Mouse (Mus musculus) lung, adult 2 months (tissue): ENCODE results near the gene Impg1. TPM values are rescaled to one million over a fixed set of nuclear protein-coding genes. Genes with fewer than 3 reads are reported as not detected.

Source experiments
- DNase-seq: peaks from one replicate; pipeline ENCODE4 v3.0.0; 2022
- H3K4me1 ChIP-seq: fragments of 200-500 bp; 2 replicates; pipeline ENCODE4 v1.6.1; 2011; ENCODE audit warnings: low read length; ENCODE audit not compliant: control insufficient read depth, insufficient read depth
- H3K4me3 ChIP-seq: fragments of 200-500 bp; replicated peaks from 2 replicates; pipeline ENCODE3; 2011; ENCODE audit warnings: low read depth, mild to moderate bottlenecking, control low read depth, low read length; ENCODE audit errors: extremely low read depth
- CTCF ChIP-seq: fragments of 200-500 bp; IDR thresholded peaks from 2 replicates; pipeline ENCODE4 v1.5.1; 2011; ENCODE audit warnings: mild to moderate bottlenecking, low read length, control low read depth; ENCODE audit not compliant: insufficient read depth
- POLR2A ChIP-seq: fragments of 200-500 bp; IDR thresholded peaks from 2 replicates; pipeline ENCODE4 v1.6.1; 2011; ENCODE audit warnings: low read depth, mild to moderate bottlenecking, control low read depth, low read length, borderline replicate concordance; ENCODE audit errors: extremely low read depth
- WGBS: fragments of 180-500 bp; shearing (Covaris S2); methylation state at CpG from one replicate; pipeline ENCODE4 v1.1.7; 2018; 5-methylcytosine and 5-hydroxymethylcytosine counted together
- polyA plus RNA-seq: library from polyadenylated mRNA; depleted of rRNA; stranded (reverse); fragments of >200 nt; gene quantifications from 2 replicates; pipeline ENCODE4 v1.2.3, GENCODE M21; 2012; rRNA removed

The Impg1 gene
- polyA plus RNA-seq, result 0.03 TPM in 1 of 2 replicates, not detected in the other

DNA sequence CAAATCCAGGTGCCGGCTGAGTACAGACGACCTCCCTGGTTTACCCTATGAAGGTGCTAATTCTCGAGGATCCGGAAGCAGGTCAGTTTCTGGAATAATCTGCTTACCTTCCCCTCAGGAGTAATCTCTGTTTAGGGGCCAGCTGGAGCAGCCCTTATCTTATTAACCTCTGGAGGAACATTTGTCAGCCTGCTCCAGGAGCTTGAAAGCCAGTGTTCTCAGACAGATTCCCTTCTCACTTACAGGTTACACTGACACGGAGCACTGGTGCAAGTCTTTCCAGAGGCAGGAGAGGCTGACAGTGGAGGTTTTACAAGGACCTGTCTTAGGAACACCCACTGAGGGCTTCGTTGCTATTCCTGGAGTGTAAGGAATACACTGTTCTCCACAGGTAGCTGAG lies at the start of gene Impg1:
TSS of gene Impg1 (minus strand) at position 101 of the 400 bp plus-strand sequence.
- H3K4me3 ChIP-seq, result no peak within 1 kb of the TSS
- TF ChIP-seq CTCF (no peak), POLR2A (no peak)
- DNase-seq, result no peak
- H3K4me1 ChIP-seq, result no peaks in the 10 kb centered on the region
- WGBS, result 46% methylated on average over 6 of the region's 6 CpGs

DNA sequence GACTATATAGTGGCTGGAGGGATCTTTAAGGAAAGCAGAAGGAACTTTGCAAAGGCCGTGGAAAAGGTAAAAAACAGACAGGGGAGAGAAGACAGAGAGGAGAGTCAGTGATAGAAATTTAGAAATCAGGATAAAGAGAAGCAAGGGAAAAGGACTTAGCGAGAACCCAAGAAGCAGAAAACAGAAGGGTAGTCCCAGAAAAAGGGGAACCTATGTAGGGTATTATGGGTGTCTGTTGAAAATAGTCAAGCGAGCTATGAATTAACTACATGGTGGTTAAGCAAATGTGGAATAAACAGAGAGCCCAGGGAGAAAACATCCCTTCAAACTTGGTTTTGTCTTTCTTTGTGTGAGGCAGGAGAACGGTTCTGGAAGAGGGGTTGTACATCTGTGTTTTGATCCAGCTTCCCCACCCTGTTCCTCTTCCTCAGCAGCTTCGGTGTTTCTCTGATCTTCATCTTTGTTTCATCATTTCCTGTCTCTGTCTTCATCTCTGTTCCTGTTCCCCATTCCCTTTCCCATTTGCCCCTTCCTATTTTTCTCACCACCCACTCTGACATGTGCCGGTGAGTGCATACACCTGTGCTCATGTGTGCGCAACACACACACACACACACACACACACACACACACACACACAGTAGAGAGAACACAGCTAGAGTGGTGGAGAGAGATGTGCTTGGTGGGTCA lies 44.3 kb upstream of the Impg1 start:
- Histone ChIP-seq H3K4me1 (no peaks in the 10 kb centered on the region), H3K4me3 (no peak overlapping the region)
- 74% methylated on average over 7 of the region's 7 CpGs for WGBS
- no peak for DNase-seq
- no peak for TF ChIP-seq POLR2A
- no peak for TF ChIP-seq CTCF

DNA sequence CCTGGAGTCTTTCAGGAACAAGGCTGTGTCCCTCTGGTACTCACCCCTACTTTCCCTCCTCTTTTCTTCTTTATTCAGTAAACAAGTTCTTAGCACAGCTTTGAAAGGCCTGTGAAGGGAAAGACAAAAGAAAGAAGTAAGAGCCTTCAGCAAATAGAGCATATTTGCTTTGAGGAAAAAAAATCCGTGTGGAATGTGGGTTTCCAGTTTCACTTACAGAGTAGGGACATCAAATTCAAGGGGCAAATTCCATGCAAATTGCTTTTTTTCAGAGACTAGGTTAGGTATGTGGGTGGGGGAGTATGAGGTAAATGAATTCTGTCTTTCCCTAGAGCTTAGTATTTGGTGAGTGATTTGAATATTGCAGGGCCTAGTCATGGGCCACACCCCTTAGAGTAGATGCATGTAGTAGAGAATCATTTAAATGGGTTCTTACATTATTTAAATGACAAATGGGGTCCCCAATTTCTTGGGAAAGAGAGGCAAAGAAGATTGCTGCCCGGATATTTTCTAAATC lies 39.3 kb upstream of the Impg1 start:
- no peak overlapping the region for H3K4me3 ChIP-seq
- WGBS, result 53% methylated on average over 2 of the region's 2 CpGs
- no peaks in the 10 kb centered on the region for H3K4me1 ChIP-seq
- TF ChIP-seq CTCF (no peak), POLR2A (no peak)
- no peak for DNase-seq

DNA sequence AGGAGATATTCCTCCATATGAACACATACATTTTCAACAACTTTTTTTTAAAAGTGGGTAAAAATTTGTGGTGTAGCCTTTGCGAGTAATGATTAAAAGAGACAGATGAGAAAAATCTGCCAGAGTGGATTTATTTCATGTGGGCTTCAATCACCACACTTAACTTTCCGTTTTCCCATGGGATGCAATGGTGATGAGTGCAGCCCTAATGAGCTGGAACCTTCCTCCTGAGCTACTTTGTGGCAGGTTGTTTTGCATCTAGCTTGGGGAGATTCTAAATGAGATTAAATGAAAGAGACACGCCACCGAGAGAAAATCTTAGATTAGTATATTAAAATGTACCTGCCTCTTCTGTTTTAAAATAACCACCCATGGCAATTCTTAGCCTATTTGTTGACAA lies 26.3 kb upstream of the Impg1 start:
- H3K4me3 ChIP-seq, result no peak overlapping the region

DNA sequence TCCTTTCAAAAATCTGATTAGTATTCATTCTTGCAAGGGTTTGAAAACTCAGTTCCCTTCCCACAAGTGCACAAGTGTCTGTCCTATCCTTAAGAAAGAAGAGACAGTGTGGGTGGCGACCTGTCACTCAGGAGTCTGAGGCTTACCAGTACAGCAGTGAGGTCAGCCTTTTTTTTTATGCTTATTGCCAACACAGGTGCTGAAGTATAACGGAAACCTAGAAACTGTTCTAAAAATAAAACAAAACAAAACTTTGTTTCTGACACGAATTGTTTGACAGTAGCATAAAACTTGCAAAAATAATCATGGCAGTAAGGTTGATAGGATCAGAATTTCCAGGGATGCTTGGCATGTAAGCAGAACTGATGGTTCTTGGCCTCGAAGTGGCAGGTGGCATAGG lies 4.9 kb downstream of the Impg1 start:
- 61% methylated on average over 4 of the region's 4 CpGs for WGBS
- TF ChIP-seq CTCF (no peak), POLR2A (no peak)
- DNase-seq, result no peak

More for the DNA sequence above, 26.3 kb upstream of the Impg1 start:
- H3K4me1 ChIP-seq, result no peaks in the 10 kb centered on the region
- TF ChIP-seq CTCF, result no peak
- no peak for TF ChIP-seq POLR2A
- no peak for DNase-seq
- 82% methylated on average over 4 of the region's 4 CpGs for whole genome bisulfite sequencing

DNA sequence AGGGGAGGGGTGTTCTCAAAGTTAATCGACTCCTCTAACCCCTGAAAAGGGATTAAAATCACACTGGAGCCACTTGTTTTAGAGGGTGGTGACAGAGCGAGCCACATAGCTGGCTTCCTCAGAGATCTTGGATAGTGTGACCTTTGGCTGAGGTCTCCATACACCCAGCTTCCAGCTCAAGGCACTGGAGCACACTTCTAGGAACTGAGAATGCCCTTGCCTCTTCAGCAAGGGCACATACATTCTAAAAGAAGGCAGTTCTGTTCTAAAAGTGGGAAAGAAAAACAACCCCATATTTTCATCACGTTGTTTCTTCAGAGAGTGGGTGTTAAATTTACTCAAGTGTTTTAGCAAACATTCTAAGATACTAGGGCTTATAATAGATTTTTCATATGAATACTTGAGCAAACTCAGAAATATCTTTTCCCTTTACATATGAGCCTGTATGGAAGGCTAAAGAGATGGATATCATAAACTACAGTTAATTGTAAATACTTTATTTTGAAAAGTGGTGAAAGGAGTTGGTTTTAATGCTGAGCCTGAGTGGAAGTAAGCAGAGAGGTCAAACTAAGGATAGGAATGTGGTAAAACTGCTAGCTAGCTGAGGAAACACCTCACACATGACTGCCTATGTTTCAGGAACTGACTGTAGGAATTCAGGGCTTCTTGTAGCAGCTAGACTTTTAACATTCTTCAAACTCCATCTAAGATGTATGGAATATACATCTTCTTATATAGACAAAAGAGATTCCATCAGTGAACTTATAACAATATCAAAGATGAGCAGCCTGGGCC lies 14.6 kb downstream of the Impg1 start:
- 46% methylated on average over 3 of the region's 3 CpGs for WGBS
- Histone ChIP-seq H3K4me1 (no peaks in the 10 kb centered on the region), H3K4me3 (no peak overlapping the region)
- TF ChIP-seq CTCF, result no peak
- no peak for TF ChIP-seq POLR2A
- DNase-seq, result no peak

More for the DNA sequence above, 4.9 kb downstream of the Impg1 start:
- H3K4me3 ChIP-seq, result no peak overlapping the region
- no peaks in the 10 kb centered on the region for H3K4me1 ChIP-seq

DNA sequence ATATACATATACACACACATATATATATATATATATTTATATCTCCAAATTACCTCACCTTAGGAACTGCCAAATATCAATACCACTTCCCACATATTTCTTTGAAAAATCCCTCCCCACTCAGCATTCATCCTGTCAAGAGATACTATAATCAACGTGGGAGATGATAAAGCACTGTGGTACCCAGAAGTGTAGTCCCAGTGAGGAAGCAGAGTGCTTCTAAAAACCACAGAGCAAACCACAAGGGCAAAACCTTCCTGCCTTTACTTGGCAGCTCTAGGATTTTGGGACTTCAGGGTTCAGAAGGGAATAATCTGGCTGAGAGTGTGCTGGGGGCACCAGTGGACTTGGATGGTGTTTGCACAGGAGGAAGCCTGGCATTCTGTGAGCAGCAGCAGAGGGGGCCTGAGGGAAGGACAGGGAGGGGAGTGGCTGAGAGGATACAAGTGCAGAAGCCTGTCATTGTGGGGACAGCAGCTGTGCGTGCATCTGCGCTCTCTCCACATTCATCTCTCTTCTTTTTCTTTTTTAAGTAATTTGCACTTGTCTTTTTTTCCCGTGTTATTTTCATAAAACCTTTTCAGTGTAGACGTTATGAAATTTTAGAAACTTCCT lies 24.1 kb downstream of the Impg1 start:
- TF ChIP-seq POLR2A (no peak), CTCF (no peak)
- DNase-seq, result no peak
- Histone ChIP-seq H3K4me1 (no peaks in the 10 kb centered on the region), H3K4me3 (no peak overlapping the region)
- 49% methylated on average over 5 of the region's 5 CpGs for WGBS

DNA sequence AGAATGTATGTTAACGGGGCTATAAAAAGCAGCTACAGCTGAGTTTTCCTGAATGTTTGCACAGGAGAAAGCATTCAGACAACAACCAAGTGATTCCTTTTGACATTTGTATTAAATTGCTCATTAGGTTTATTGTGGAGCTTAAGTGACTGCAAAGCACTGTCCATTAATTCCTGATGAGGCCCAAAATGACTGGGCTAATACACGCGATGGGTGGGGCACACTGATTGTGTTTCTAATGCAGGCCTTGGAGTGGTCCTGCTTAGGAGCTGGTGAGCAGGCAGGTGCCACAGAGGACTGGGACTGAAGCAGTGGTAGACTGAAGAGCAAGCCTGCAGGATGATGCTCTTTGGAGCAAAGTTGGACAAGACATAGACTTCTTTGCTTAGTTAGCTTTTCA lies 73.9 kb downstream of the Impg1 start:
- Histone ChIP-seq H3K4me1 (no peaks in the 10 kb centered on the region), H3K4me3 (no peak overlapping the region)
- DNase-seq, result no peak
- TF ChIP-seq POLR2A (no peak), CTCF (no peak)
- 89% methylated on average over 3 of the region's 3 CpGs for WGBS

DNA sequence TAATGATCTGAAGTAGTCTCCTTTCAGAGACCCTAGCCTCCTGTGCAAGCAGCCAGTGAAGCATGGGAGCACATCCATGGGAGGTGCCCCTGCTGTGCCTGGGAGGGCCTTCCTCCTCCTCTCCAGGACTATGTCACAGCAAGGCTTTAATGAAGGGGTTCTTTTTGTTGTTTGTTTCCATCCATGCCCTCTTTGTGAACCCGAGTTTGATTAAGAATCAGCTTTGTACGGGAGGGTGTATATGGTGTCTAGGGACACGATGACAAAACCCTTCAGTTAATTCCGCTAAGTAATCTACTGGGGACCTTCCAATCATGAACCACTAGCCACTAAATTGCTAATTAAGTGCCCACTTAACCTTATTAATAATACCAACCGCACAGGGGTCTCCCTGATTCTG lies 74.3 kb downstream of the Impg1 start:
- no peak overlapping the region for H3K4me3 ChIP-seq
- H3K4me1 ChIP-seq, result no peaks in the 10 kb centered on the region
- 84% methylated on average over 5 of the region's 5 CpGs for WGBS
- no peak for DNase-seq
- TF ChIP-seq CTCF (no peak), POLR2A (no peak)

DNA sequence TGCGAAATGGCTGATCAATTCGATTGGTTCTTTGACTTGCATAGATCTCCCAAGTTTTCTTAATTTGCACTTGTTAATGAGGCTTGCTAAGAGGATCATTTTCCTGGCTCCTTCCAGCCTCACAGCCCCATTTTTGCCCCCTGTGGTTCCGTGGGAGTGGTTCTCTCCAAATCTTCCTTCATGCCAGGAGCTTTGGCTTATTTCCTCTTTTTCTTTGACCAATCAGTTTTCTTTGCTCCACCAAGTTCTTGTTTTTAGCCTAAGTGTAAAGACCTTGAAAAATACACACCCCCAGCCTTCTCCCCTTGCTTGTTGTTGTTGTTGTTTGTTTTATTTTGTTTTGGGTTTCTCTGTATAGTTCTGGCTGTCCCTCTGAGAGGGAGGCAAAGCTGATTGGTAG lies 77.4 kb downstream of the Impg1 start:
- Histone ChIP-seq H3K4me3 (no peak overlapping the region), H3K4me1 (no peaks in the 10 kb centered on the region)
- TF ChIP-seq CTCF (no peak), POLR2A (no peak)
- 86% methylated on average over 3 of the region's 3 CpGs for WGBS
- no peak for DNase-seq
